Mouse (Mus musculus) neural tube, embryonic 15.5 days (tissue): Measurements from ENCODE around the gene Stxbp3. TPM values are rescaled to one million over a fixed set of nuclear protein-coding genes. Genes with fewer than 3 reads are reported as not detected.

Experiments used
- ATAC-seq: fragments of 200-750 bp; cut with Nextera tagmentation; 2 replicates; pipeline ENCODE4 v1.8.0; 2017; ENCODE audit warnings: mild to moderate bottlenecking, moderate TSS enrichment, moderate library complexity; ENCODE audit not compliant: low FRiP score
- H3K27ac ChIP-seq: fragments of 300-500 bp; sonication (generic); replicated peaks from 2 replicates; pipeline ENCODE4 v1.5.1; 2015; ENCODE audit warnings: mild to moderate bottlenecking, inconsistent platforms
- H3K27me3 ChIP-seq: fragments of 300-500 bp; sonication (generic); replicated peaks from 2 replicates; pipeline ENCODE4 v1.6.1; 2015; ENCODE audit warnings: inconsistent platforms
- H3K36me3 ChIP-seq: fragments of 300-500 bp; sonication (generic); 2 replicates; pipeline ENCODE4 v1.6.1; 2015; ENCODE audit warnings: inconsistent platforms
- H3K4me1 ChIP-seq: fragments of 300-500 bp; sonication (generic); 2 replicates; pipeline ENCODE4 v1.6.1; 2015; ENCODE audit warnings: inconsistent platforms
- H3K4me2 ChIP-seq: fragments of 300-500 bp; sonication (generic); 2 replicates; pipeline ENCODE4 v1.6.1; 2015; ENCODE audit warnings: inconsistent platforms, mild to moderate bottlenecking, moderate library complexity
- H3K4me3 ChIP-seq: fragments of 300-500 bp; sonication (generic); replicated peaks from 2 replicates; pipeline ENCODE4 v1.5.1; 2015; ENCODE audit warnings: mild to moderate bottlenecking, inconsistent platforms
- H3K9ac ChIP-seq: fragments of 300-500 bp; sonication (generic); replicated peaks from 2 replicates; pipeline ENCODE4 v1.6.1; 2015; ENCODE audit warnings: mild to moderate bottlenecking, inconsistent platforms
- H3K9me3 ChIP-seq: fragments of 300-500 bp; sonication (generic); replicated peaks from 2 replicates; pipeline ENCODE4 v1.6.1; 2016; ENCODE audit warnings: inconsistent platforms
- WGBS: fragments of 180-500 bp; shearing (Covaris S2); methylation state at CpG from one replicate; pipeline ENCODE4 v1.1.7; 2015; ENCODE audit warnings: mixed read lengths; 5-methylcytosine and 5-hydroxymethylcytosine counted together
- polyA plus RNA-seq: library from polyadenylated mRNA; unstranded; fragments of >200 nt; fragmentation: Nextera tagmentation; extraction: Ambion mirVana; gene quantifications from 2 replicates; pipeline ENCODE4 v1.2.1, GENCODE M21; 2015

Gene Stxbp3
- polyA plus RNA-seq, 1 experiment from 2014 or later = 14.0 TPM

DNA sequence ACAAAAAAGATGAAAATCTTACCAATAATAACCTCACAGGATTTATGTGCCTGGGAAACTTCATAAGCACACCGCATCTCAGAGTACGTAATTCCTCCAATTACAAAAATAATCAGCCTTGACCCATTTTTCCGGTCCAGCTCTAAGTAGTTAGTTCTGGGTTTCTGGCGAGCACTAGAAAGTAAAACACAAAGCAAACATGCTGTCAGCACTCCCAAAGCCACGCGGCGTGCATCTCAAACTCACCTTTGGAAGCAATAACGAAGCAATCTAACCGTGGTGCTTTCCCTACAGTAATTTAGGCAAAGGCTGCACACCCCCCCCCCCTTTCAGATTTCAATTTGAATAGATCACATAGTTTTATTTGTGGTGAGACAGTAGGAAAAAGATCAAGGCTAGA lies 45.5 kb downstream of the Stxbp3 start:
- no peak overlapping the region for H3K9ac ChIP-seq
- no peak overlapping the region for H3K27ac ChIP-seq
- H3K36me3 ChIP-seq = peaks cover 8% of the 10 kb centered on the region; the same call in 1 of the 2 replicates
- no peak for ATAC-seq
- H3K4me2 ChIP-seq = no peak overlapping the region
- H3K27me3 ChIP-seq = no peaks in the 10 kb centered on the region
- H3K4me3 ChIP-seq = no peak overlapping the region
- WGBS = 85% methylated on average over 9 of the region's 9 CpGs
- no peaks in the 10 kb centered on the region for H3K4me1 ChIP-seq
- H3K9me3 ChIP-seq = no peaks in the 10 kb centered on the region

DNA sequence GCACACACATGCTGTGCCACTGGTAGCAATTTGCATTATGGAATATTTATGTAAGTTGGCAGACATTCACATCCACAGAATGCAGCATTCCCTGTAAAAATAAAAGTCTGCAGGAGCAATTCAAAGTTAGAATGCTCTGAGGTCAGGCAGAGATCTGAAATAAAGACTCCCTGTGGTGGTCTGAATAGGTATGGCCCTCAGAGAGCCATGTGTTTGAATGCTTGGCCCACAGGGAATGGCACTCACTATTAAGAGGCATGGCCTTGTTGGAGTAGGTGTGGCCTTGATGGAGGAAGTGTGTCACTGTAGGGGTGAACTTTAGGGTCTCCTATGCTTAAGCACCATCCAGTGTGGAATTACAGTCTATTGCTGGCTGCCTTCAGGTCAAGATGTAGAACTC lies 47.9 kb downstream of the Stxbp3 start:
- no peaks in the 10 kb centered on the region for H3K27me3 ChIP-seq
- no peak overlapping the region for H3K4me3 ChIP-seq
- H3K9me3 ChIP-seq = no peaks in the 10 kb centered on the region
- no peak overlapping the region for H3K9ac ChIP-seq
- no peak for ATAC-seq
- H3K4me2 ChIP-seq = no peak overlapping the region
- H3K27ac ChIP-seq = no peak overlapping the region
- H3K4me1 ChIP-seq = no peaks in the 10 kb centered on the region
- peaks cover 4% of the 10 kb centered on the region; the same call in 1 of the 2 replicates for H3K36me3 ChIP-seq

DNA sequence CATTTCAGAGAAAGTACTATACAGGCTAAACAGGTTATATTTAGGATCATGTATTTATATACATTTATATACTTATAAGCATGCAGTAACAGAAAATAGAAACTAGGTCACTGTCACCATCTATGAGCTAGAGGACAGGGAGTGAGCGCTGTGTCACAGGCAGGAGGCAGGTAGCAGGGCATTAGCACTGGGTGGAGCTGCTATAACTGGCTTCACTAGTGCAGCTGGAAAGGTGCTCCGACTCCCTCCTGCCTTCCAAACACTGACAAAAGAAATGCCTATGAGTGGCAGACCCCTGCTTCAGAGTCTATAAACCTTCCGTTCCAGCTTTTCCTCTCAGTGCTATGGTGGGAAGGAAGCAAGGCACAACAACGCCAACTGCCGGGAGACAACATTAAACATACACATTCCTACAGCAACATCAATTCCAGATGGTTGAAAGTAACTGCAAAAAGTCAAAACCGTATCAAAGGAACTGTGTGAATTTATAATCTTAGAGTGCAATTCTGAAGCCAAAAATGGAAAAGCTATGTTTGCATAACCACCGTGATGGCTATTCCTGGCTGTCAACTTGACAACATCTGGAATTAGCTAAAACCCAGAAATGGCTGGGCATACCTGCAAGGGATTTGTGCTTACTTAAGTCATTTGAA lies 49.1 kb downstream of the Stxbp3 start:
- Histone ChIP-seq H3K4me3 (no peak overlapping the region), H3K4me2 (no peak overlapping the region), H3K9me3 (no peaks in the 10 kb centered on the region), H3K9ac (no peak overlapping the region), H3K27me3 (no peaks in the 10 kb centered on the region), H3K36me3 (peaks cover 4% of the 10 kb centered on the region; the same call in 1 of the 2 replicates), H3K27ac (no peak overlapping the region), H3K4me1 (no peaks in the 10 kb centered on the region)
- ATAC-seq = no peak
- 89% methylated on average over 7 of the region's 7 CpGs for WGBS

DNA sequence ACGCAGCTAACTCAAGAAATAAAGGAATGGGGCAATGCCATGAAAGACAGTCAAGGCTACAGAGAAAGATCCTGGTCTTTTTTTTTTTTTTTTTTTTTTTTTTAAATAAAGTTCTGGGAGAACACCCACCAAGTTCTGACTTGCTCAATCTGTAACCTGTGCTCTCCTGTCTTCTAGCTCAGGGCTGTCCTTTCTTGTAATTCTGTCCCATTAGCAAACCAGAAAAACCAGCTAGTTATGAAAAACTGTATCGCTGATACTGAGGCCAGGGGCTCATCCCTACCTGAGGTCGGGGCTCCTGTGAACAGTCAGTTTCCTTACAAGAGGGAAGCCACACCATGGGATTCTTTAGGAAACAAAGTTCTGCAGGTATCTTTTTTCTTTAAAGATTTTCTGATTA lies 49.8 kb downstream of the Stxbp3 start:
- H3K4me3 ChIP-seq = no peak overlapping the region
- no peak overlapping the region for H3K9ac ChIP-seq
- no peaks in the 10 kb centered on the region for H3K9me3 ChIP-seq
- WGBS = 93% methylated on average over 3 of the region's 3 CpGs
- H3K27me3 ChIP-seq = no peaks in the 10 kb centered on the region
- no peak for ATAC-seq
- no peak overlapping the region for H3K4me2 ChIP-seq
- H3K4me1 ChIP-seq = no peaks in the 10 kb centered on the region
- no peak overlapping the region for H3K27ac ChIP-seq
- H3K36me3 ChIP-seq = peaks cover 4% of the 10 kb centered on the region; the same call in 1 of the 2 replicates

DNA sequence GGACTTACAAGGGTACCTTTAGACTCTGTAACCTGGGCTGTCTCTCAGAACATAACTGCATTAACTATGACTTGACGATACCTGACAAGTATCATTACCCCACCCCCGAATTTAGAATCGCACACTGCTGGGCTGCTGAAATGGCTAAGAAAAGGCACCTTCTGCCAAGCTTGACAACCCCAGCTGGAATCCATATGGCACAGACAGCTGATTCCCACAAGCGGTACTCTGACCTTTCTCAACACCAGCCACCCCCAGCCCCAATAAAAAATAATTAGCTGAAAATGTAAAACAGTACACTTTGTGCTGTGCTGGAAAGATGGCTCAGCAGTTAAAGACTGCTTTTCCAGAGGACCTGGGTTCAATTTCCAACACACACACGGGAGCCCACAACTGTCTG lies 51.0 kb downstream of the Stxbp3 start:
- Histone ChIP-seq H3K27me3 (no peaks in the 10 kb centered on the region), H3K36me3 (peaks cover 4% of the 10 kb centered on the region; the same call in 1 of the 2 replicates), H3K27ac (no peak overlapping the region), H3K4me2 (no peak overlapping the region), H3K4me1 (no peaks in the 10 kb centered on the region), H3K4me3 (no peak overlapping the region), H3K9ac (no peak overlapping the region), H3K9me3 (no peaks in the 10 kb centered on the region)
- 57% methylated on average over 5 of the region's 5 CpGs for WGBS
- ATAC-seq = no peak

DNA sequence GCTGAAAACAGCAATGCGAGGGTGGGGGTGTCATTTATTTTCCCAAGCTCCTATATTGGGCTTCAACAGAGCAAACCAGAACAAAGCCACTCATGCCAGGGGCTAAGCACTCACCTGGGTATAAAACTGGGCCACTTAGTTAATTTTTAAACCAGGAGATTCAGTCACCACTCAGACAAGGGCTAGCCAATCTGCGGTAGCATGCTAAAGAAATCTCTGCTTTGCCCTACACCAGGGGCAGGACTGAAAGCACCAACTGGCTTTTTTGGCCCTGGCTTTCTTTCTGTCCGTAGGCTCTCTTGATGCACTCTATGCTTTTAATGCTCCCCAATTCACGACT lies 51.9 kb downstream of the Stxbp3 start:
- Histone ChIP-seq H3K27ac (no peak overlapping the region), H3K4me2 (no peak overlapping the region), H3K9ac (no peak overlapping the region), H3K9me3 (no peaks in the 10 kb centered on the region), H3K27me3 (no peaks in the 10 kb centered on the region), H3K4me3 (no peak overlapping the region), H3K36me3 (no peaks in the 10 kb centered on the region), H3K4me1 (no peaks in the 10 kb centered on the region)
- 85% methylated on average over 4 of the region's 4 CpGs for WGBS
- ATAC-seq = no peak

DNA sequence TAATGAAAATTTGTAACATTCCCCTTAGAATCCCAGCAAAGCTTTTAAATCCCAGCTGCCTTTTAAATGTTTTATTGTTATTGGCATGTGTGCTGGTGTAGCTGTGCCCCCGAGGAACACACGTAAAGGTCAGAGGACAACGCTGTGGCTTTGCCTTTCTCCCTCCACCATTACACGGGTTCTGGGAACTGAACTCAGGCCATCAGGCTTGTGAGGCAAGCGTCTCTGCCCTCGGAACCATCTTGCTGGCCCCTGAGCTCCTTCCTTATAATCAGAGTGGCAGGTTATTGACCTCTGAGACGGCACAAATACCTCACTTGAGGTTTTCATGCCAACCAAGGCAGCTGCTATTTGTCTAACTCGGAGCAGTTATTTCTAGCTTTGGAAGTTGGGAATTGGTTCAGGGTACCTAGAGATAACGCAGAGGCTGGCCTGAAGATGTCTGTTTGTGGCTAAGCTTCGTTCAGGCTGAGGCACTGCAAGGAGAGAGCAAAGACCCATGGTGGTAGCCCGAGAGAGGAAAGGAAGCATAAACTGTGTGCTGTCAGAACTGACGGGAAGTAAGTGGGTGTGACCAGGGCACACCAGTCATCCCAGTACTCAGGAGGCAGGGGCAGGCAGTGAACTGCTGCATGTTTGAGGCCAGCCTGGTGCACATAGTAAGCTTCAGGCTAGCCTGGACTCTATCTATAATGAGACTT lies 52.4 kb downstream of the Stxbp3 start:
- H3K4me1 ChIP-seq = no peaks in the 10 kb centered on the region
- no peak overlapping the region for H3K4me2 ChIP-seq
- no peak for ATAC-seq
- H3K9me3 ChIP-seq = no peaks in the 10 kb centered on the region
- no peaks in the 10 kb centered on the region for H3K36me3 ChIP-seq
- whole genome bisulfite sequencing = 73% methylated on average over 12 of the region's 12 CpGs
- H3K27ac ChIP-seq = no peak overlapping the region
- H3K4me3 ChIP-seq = no peak overlapping the region
- H3K9ac ChIP-seq = no peak overlapping the region
- no peaks in the 10 kb centered on the region for H3K27me3 ChIP-seq

DNA sequence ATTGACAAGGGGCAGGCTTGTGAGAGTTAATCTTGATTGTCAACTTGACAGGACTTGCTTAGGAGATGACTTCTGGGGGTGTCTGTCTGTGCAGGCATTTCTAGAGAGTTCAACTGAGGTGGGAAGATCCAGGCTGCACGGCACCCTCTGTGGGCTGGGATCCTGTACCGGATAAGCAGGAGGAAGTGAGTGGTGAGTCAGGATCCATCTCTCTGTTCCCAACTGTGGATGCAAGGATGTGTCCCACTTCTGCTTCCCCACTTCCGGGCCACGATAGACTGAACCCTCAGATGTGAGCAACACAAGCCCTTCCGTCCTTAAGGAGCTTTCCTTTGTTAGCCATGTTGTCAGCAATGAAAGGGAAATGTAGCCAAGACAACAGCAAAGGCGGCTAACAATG lies 53.8 kb downstream of the Stxbp3 start:
- Histone ChIP-seq H3K9me3 (no peaks in the 10 kb centered on the region), H3K9ac (no peak overlapping the region), H3K36me3 (no peaks in the 10 kb centered on the region), H3K27ac (no peak overlapping the region), H3K4me3 (no peak overlapping the region), H3K27me3 (no peaks in the 10 kb centered on the region), H3K4me1 (no peaks in the 10 kb centered on the region), H3K4me2 (no peak overlapping the region)
- 81% methylated on average over 6 of the region's 6 CpGs for WGBS
- ATAC-seq = no peak

DNA sequence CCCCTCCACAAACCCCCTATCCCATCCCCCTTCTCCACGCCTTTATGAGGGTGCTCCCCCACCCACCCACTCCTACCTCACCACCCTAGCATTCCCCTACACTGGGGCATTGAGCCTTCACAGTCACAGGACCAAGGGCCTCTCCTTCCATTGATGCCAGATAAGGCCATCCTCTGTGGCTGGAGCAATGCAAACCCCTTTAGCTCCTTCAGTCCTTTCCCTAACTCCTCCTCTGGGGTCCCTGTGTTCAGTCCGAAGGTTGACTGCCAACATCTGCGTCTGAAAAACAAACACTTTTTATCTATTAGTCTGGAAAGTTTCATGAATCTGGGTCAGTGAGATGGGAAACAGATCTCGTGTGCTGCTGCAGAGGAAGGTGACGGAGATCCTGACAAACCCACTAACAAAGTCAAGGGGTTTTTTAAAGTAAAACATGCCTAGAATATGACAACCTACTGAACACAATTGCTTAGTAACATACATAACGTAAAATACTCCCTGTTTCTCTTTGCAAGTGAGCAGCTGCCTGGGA lies 57.9 kb downstream of the Stxbp3 start:
- H3K4me2 ChIP-seq = no peak overlapping the region
- ATAC-seq = no peak
- no peak overlapping the region for H3K9ac ChIP-seq
- 81% methylated on average over 6 of the region's 6 CpGs for WGBS
- no peak overlapping the region for H3K27ac ChIP-seq
- no peaks in the 10 kb centered on the region for H3K9me3 ChIP-seq
- H3K4me1 ChIP-seq = no peaks in the 10 kb centered on the region
- no peaks in the 10 kb centered on the region for H3K36me3 ChIP-seq
- no peaks in the 10 kb centered on the region for H3K27me3 ChIP-seq
- H3K4me3 ChIP-seq = no peak overlapping the region

DNA sequence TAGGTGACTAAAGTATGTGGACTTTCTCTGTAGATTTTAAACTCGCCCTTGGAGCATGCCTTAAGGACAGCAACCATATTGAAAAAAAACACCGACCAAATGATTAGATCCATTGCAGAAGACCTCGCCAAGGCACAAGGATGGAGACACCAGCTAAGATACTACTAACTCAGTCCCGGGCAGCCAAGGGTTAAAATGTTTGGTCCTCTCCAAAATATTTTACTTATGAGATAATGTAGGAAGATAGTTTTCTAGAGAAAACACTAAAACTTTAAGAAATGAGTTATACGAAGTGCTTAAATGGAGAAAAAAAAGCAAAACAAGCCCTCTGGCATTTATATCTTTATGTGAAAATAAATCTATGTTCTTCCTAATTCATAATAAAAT lies 58.4 kb downstream of the Stxbp3 start:
- H3K9me3 ChIP-seq = no peaks in the 10 kb centered on the region
- H3K27me3 ChIP-seq = no peaks in the 10 kb centered on the region
- H3K4me2 ChIP-seq = no peak overlapping the region
- no peak overlapping the region for H3K4me3 ChIP-seq
- no peaks in the 10 kb centered on the region for H3K36me3 ChIP-seq
- no peak overlapping the region for H3K27ac ChIP-seq
- ATAC-seq = no peak
- H3K9ac ChIP-seq = no peak overlapping the region
- no peaks in the 10 kb centered on the region for H3K4me1 ChIP-seq
- WGBS = 82% methylated on average over 5 of the region's 5 CpGs

DNA sequence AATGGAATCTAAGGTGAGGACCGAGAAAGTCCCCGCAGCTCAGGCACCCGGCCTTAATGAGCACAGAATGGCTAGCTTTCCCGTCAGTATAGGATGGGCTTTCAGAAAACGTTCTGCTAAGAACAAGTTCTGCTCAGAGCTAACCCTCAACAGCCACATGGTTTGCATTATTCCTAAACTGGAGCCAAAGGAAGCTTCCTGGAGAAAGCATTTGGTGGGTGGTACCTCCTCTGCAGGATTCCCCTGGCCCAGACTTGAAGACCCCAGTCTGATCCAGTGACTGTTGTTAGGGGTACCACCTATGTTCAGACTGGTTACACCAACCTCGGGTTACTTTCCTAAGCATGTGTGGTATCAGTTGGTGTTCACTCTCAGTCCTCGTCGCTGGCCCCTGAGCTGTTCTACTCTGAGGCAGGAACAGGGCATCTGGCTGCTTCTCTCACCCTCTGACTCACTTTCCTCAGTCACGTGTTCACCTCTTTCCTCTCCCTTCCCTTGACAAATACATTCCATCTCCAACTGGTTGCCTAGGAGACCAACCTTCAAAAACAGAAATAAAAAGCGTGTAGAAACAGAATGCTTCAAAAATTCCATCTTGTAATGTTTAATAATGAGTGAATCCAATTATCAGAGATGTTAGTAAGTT lies 59.0 kb downstream of the Stxbp3 start:
- no peaks in the 10 kb centered on the region for H3K4me1 ChIP-seq
- no peak for ATAC-seq
- H3K4me3 ChIP-seq = no peak overlapping the region

More for the DNA sequence above, 59.0 kb downstream of the Stxbp3 start:
- no peaks in the 10 kb centered on the region for H3K9me3 ChIP-seq
- H3K27ac ChIP-seq = no peak overlapping the region
- no peak overlapping the region for H3K9ac ChIP-seq
- no peaks in the 10 kb centered on the region for H3K36me3 ChIP-seq
- 68% methylated on average over 10 of the region's 10 CpGs for WGBS
- no peak overlapping the region for H3K4me2 ChIP-seq
- no peaks in the 10 kb centered on the region for H3K27me3 ChIP-seq
